Mouse (Mus musculus) brain, adult 2 months (tissue): ENCODE data around the gene Zfp281.

Experiments used
- DNase-seq: peaks from one replicate; pipeline ENCODE4 v3.0.0; 2011; ENCODE audit warnings: low read depth, low spot score

Zfp281 gene

GRCm38 (mm10) chr1:136624146-136625018 lies at the start of gene Zfp281:
Zfp281 (plus strand) TSS chr1:136624901.
- DNase-seq, result peak; percentile 98

DNA sequence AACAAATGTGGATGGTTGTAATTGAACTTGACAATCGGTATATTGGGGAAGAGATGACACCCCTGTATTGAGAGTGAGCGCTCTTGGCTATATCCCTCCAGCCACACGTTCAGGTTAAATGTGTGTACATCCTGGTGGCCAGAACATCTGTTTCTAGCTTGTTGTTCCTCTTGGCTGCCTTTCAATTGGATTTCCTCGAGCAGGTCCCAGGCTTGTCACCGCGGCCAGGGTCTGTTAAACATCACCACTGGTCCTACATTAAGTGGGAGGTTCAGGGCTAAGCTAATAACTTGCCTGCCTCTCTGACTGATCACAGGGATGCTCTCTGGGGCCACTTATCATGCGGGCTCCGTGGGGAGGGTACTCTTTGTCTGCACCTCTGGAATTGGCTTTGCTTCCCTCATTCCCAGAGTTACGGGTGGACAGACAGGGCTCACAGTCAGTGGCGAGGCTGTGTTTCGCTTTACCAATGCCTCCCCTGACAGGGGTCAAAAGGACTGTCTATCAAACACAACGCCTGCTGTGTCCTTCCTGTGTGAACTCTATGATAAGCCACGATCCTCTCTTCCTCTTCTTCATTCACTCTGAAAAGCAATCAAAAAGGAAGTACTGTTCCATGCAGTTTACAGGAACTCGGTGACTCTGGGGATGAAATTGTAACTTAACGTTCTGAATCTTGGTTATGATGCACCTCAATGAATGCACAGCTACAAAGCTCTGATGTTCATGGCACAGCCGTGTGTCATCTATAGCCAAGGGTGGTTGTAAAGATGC lies 46.6 kb upstream of the Zfp281 start:
- DNase-seq, result no peak

DNA sequence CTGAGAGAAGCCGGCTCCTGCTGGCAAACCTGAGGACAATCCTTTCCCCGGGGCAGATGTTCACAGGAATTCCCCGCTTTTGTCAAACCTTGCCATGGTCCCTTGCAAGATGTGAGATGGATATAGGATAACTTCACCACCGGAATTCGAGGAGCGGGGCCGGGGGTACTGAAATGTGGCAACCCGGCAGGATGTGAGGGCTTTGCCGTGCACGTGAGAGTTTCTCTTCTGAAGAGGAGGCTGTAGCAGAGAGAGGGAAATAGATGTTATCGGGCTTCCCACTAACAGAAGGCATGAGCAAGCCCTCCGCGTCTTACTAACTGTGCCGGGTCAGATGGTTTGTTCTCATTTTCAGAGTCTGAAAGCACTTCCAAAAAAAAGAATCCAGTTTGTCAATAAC lies 45.3 kb upstream of the Zfp281 start:
- no peak for DNase-seq

DNA sequence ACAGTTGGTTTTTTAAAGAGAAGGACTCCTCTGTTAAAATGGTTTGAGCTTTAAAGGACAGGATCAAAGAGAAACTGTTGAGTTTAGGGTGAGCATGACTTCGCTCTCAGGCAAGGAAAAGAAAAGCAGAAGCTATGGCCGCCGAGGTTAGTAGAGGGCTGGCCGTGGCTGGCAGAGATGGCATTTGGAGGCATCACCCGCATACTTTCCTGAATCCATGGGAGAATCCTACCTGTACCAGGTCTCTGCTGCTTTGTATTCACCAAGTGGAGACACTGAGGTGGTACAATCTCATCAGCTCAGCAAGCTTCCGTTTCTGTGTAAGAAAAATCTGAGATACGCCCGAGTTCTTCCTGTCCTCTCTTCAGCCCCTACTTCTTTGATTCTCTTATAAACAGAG lies 44.4 kb upstream of the Zfp281 start:
- DNase-seq, result no peak

DNA sequence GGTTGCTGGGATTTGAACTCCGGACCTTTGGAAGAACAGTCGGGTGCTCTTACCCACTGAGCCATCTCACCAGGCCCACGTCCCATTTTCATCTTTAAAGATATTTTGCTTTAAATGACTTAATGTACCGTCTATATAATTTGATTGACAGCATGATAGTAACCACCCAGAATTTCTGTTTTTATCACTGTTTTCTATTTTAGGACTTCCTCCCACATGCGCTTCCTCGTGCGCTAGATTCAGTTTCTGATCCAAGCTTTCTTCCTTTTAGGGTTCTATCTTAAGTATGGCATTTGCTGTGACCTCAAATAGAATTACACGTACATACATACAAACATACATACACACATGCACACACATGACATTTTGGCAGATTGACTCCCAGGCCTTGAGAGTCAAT lies 42.9 kb upstream of the Zfp281 start:
- DNase-seq, result no peak

DNA sequence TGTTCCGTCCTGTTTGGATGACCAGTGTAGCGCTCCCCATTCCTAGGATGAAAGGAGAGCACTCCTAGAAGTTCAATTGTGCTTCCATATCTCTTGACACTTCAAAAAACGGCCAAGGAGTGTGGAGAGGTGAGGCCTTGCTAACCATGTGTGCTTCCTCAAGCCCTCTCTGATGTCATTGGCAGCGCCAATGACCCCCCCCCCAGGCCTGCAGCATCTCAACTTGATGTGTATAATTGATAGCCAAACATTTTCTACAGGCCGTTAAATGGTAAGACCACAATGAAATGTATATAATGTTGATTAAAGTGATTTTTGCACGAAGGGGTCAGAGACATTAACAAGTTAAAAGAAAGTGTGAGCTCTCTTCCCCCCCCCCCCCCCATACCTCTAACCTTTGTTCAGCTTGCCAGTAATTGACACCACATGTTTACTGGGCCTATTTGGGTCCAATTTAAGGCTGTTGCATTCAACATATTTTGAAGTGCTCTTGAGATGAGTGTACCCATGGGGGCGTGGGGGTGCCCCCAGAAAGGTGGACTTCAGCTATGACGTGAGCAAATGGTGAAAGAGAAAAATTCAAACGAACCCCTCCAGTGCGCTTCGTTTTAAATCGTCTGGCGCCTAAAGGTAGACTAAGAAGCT lies 36.8 kb upstream of the Zfp281 start:
- DNase-seq, result no peak

DNA sequence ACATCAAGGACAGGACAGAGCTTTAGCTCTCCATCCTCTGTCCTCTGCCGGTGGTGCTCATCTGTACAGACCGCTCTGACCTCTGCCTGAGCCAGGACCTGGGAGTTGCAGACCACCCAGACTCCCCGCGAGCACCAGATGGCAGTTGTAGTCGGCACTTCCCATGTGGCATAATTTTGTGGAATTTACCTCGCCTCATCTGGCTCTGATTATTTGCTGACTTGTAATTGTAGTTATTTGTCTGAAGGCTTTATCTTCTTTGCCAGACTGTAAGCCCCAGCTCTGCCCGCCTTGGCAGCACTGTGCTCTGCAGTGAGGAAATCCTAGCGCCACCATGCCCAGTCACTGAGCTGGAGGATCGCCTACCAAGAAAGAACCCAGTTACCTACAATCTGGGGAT lies 35.8 kb upstream of the Zfp281 start:
- peak; percentile 56 for DNase-seq

- no peak for DNase-seq
Measured at GRCm38 (mm10) chr1:136592741-136593140, 32.0 kb upstream of the Zfp281 start.

GRCm38 (mm10) chr1:136594235-136594850 lies 30.4 kb upstream of the Zfp281 start:
- DNase-seq, result no peak

GRCm38 (mm10) chr1:136596821-136597220 lies 27.9 kb upstream of the Zfp281 start:
- no peak for DNase-seq

GRCm38 (mm10) chr1:136598286-136598685 lies 26.4 kb upstream of the Zfp281 start:
- DNase-seq, result no peak

GRCm38 (mm10) chr1:136600067-136600466 lies 24.6 kb upstream of the Zfp281 start:
- DNase-seq, result no peak

GRCm38 (mm10) chr1:136600647-136601345 lies 23.9 kb upstream of the Zfp281 start:
- DNase-seq, result no peak

DNA sequence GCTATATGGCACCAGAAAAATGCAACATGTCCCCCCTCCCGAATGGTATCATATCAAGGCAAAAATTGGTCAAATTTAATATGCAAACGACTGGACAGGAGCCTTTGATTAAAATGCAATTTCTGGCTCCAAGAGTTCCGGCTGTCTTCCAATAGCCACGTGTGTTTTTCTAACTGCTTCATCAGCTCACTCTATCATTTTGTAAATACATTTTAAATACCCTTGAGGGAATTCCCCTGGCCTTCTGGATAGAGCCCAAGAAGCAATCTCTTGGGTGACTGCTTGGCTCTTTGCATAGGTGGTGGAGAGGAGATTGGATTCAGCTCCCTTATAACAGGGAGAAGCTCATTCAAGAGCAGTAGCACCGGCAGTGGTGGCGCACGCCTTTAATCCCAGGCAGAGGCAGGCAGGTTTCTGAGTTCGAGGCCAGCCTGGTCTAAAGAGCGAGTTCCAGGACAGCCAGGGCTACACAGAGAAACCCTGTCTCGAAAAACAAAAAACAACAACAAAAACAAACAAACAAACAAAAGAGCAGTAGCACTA lies 23.3 kb upstream of the Zfp281 start:
- DNase-seq, result no peak

DNA sequence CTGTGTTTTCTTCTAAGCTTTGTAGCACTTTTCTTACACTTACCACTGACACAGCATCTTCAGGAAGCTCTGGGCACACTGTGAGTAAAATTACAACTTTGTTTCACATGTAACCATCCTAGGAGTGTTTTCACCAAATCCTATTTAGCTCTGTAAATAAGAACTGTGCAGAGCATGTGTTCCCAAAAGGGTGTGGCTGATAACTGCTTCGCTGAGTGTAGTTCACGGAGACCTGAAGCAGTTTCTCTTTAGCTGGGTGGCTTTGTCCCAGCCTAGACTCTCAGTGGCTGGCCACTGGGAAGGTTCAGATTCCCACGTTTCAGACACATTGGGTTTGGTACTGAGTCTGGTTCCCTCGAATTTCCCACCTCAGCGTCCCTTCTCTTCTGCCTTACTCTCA lies 22.4 kb upstream of the Zfp281 start:
- DNase-seq, result no peak

- no peak for DNase-seq
Measured at GRCm38 (mm10) chr1:136604190-136604589, 20.5 kb upstream of the Zfp281 start.

DNA sequence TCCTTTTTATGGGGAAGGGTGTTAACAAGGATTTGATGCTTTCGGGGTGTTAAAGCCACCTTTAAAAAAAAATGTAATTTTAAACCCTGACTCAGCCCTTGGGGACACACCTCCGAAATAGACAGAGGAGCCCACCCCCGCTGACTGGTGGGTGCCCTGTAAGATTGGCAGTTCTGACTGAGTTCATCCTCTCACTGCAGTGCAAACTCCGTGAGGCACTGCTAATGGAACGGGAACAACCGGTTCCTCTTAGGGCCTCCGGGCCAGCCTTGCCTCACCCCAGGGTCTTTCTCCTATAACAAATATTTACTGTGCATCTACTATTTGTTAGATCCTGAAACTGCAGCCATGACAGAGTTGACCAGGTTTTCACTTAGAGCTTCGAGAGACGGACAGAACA lies 18.9 kb upstream of the Zfp281 start:
- peak; percentile 43 for DNase-seq

DNA sequence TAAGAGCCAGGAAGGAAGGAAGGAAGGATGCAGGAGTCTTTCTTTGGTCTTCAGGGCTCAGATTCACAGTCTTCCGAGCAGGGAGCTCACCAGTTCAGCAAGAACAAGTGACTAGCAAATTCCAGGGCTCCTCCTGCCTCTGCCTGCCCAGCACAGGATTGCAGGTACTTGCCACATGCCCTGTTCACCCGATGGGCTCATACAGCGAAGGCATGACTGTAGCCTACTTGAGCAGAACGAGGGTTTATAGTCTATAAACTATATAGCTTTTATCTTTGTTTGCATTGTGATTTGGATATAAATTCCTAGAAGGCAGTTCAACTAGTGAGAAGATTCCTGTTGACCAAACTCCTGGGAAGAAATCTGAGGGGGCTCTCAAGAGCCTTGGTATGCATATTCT lies 18.4 kb upstream of the Zfp281 start:
- no peak for DNase-seq

GRCm38 (mm10) chr1:136608339-136609261 lies 16.1 kb upstream of the Zfp281 start:
- DNase-seq, result no peak

DNA sequence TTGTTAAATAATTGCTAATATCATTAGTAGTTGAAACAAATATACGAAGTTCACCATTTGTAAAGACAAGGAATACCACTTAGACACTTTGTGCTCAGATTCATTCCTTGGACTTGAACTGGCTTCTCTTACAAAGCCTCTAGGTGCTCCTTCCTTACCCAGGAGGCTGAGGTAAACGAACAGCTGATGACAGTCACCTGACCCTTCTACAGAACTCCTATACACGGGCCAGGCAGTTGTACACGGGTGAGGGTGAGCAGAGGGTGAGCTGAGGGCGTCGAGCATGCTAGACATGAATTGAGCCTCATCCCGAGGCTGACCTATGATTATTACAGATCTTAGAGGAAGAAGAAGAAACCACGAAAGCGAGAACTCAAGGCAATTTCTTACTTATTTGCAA lies 12.9 kb upstream of the Zfp281 start:
- DNase-seq, result no peak
